Mouse (Mus musculus): Measurements from ENCODE around the gene Spock1. TPM values are rescaled to one million over a fixed set of nuclear protein-coding genes. Genes with fewer than 3 reads are reported as not detected.

The Spock1 gene
- total and polyA plus RNA-seq, 3 experiments, result not detected

- dilution Hi-C loops (cut with MboI; ENCODE audit: extremely low pct_ligation_motif_present, extremely low pct_unique_long_range_greater_than_20kb, low sequenced_read_pairs), result no loop called here
- TF ChIP-seq ZNF384 (IDR thresholded peaks at IDR 0.05; ENCODE audit: low read depth, low read length) (no peak), KAT2A (IDR thresholded peaks at IDR 0.05; ENCODE audit: insufficient replicate concordance, low read length) (no peak), BHLHE40 (IDR thresholded peaks at IDR 0.05; ENCODE audit: low read depth, low read length) (no peak), ZMIZ1 (IDR thresholded peaks at IDR 0.05; ENCODE audit: low read depth, low read length) (no peak), SMC3 (IDR thresholded peaks at IDR 0.05; ENCODE audit: low read depth, low read length) (no peak), MYC (IDR thresholded peaks at IDR 0.05; ENCODE audit: low read depth, low read length) (no peak)
- no peak overlapping the region for H3K4me3 ChIP-seq (replicated peaks in 1 of 3; ENCODE audit: low read depth in 2 of 3, low read length in 2 of 3, poor library complexity in 1 of 3)
- H3K79me2 ChIP-seq (replicated peaks; ENCODE audit: control insufficient read depth, extremely low read depth, insufficient read depth, poor library complexity, severe bottlenecking), result no peaks in the 10 kb centered on the region
- H3K4me1 ChIP-seq (ENCODE audit: control insufficient read depth in 1 of 2, insufficient read depth in 2 of 2), result no peaks in the 10 kb centered on the region
- H3K36me3 ChIP-seq (replicated peaks in 1 of 2; ENCODE audit: control insufficient read depth in 1 of 2, insufficient read depth in 1 of 2, low read length in 1 of 2), result no peaks in the 10 kb centered on the region
- in situ Hi-C loops (cut with MboI; ENCODE audit: low pct_ligation_motif_present, low pct_unique_long_range_greater_than_20kb, low sequenced_read_pairs), result no loop called here
- H3K9me3 ChIP-seq (replicated peaks; ENCODE audit: low read length), result peaks cover 92% of the 10 kb centered on the region
- no peaks in the 10 kb centered on the region for H3K27me3 ChIP-seq (replicated peaks)
- no peak overlapping the region for H3K27ac ChIP-seq (ENCODE audit: insufficient read depth, low read depth)
- no peak overlapping the region for H3K9ac ChIP-seq (ENCODE audit: insufficient read depth, low read depth)
- H3K4me2 ChIP-seq (ENCODE audit: insufficient read depth, low read depth, poor library complexity, severe bottlenecking), result no peak overlapping the region
- DNase-seq (ENCODE audit: extremely low read depth), result no peak
Observed at GRCm38 (mm10) chr13:57740473-57740872, 167.7 kb downstream of the Spock1 start.

- Histone ChIP-seq H3K9me3 (replicated peaks; ENCODE audit: low read length) (peaks cover 89% of the 10 kb centered on the region), H3K4me2 (ENCODE audit: insufficient read depth, low read depth, poor library complexity, severe bottlenecking) (no peak overlapping the region), H3K79me2 (replicated peaks; ENCODE audit: control insufficient read depth, extremely low read depth, insufficient read depth, poor library complexity, severe bottlenecking) (no peaks in the 10 kb centered on the region), H3K4me1 (ENCODE audit: control insufficient read depth in 1 of 2, insufficient read depth in 2 of 2) (no peaks in the 10 kb centered on the region), H3K27ac (ENCODE audit: insufficient read depth, low read depth) (no peak overlapping the region), H3K27me3 (replicated peaks) (no peaks in the 10 kb centered on the region), H3K4me3 (replicated peaks in 1 of 3; ENCODE audit: low read depth in 2 of 3, low read length in 2 of 3, poor library complexity in 1 of 3) (no peak overlapping the region), H3K36me3 (replicated peaks in 1 of 2; ENCODE audit: control insufficient read depth in 1 of 2, insufficient read depth in 1 of 2, low read length in 1 of 2) (no peaks in the 10 kb centered on the region), H3K9ac (ENCODE audit: insufficient read depth, low read depth) (no peak overlapping the region)
- in situ Hi-C loops (cut with MboI; ENCODE audit: low pct_ligation_motif_present, low pct_unique_long_range_greater_than_20kb, low sequenced_read_pairs) (no loop called here), dilution Hi-C loops (cut with MboI; ENCODE audit: extremely low pct_ligation_motif_present, extremely low pct_unique_long_range_greater_than_20kb, low sequenced_read_pairs) (no loop called here)
- TF ChIP-seq RCOR1 (conservative IDR thresholded peaks at IDR 0.05; ENCODE audit: low read depth, low read length) (no peak), CTCF (conservative IDR thresholded peaks at IDR 0.05 in 1 of 2, IDR thresholded peaks at IDR 0.05 in 1 of 2; ENCODE audit: low read depth in 2 of 2, low read length in 2 of 2) (no peak), NELFE (IDR thresholded peaks at IDR 0.05; ENCODE audit: low read depth, low read length) (no peak), NRF1 (IDR thresholded peaks at IDR 0.05; ENCODE audit: low read depth, low read length) (no peak), IRF4 (IDR thresholded peaks at IDR 0.05; ENCODE audit: low read depth, low read length) (no peak), TBP (conservative IDR thresholded peaks at IDR 0.05; ENCODE audit: low read depth, low read length) (no peak), EP300 (IDR thresholded peaks at IDR 0.05; ENCODE audit: low read length) (no peak), ZMIZ1 (IDR thresholded peaks at IDR 0.05; ENCODE audit: low read depth, low read length) (no peak), SMC3 (IDR thresholded peaks at IDR 0.05; ENCODE audit: low read depth, low read length) (no peak), GABPA (IDR thresholded peaks at IDR 0.05; ENCODE audit: insufficient replicate concordance, low read depth, low read length) (no peak), TCF12 (IDR thresholded peaks at IDR 0.05; ENCODE audit: low read depth, low read length) (no peak), ETS1 (conservative IDR thresholded peaks at IDR 0.05; ENCODE audit: low read depth, low read length) (no peak), JUND (conservative IDR thresholded peaks at IDR 0.05; ENCODE audit: low read depth, low read length) (no peak), MEF2A (IDR thresholded peaks at IDR 0.05; ENCODE audit: borderline replicate concordance, low read depth, low read length) (no peak), POLR2A (IDR thresholded peaks at IDR 0.05; ENCODE audit: low read depth, low read length) (no peak), JUN (IDR thresholded peaks at IDR 0.05; ENCODE audit: insufficient read depth, low read depth, low read length) (no peak)
- DNase-seq (ENCODE audit: extremely low read depth), result no peak
Observed at GRCm38 (mm10) chr13:57736060-57736459, 172.1 kb downstream of the Spock1 start.
